ENCODE assay signal across 25 mouse cellular contexts in genomic region chr2:114993419-114993818, GRCm38 (mm10).
"Had no signal": no experiment of that assay in that cellular context is flagged by ENCODE, and none has a peak within 500 bp of the region (broad histone marks: within the 10 kb centered on the region; RNA-seq: fewer than 3 reads in every experiment).

No protein-coding gene starts in this region.

- H3K27ac ChIP-seq: embryonic facial prominence, embryonic 10.5 days; embryonic facial prominence, embryonic 12.5 days; embryonic facial prominence, embryonic 13.5 days; embryonic facial prominence, embryonic 15.5 days; forebrain, embryonic 10.5 days; forebrain, embryonic 12.5 days; forebrain, embryonic 13.5 days; forebrain, embryonic 15.5 days; gastrocnemius, adult 2 months; heart, adult 2 months had no signal

- H3K36me3 ChIP-seq: embryonic facial prominence, embryonic 10.5 days; embryonic facial prominence, embryonic 12.5 days; embryonic facial prominence, embryonic 13.5 days; embryonic facial prominence, embryonic 15.5 days; forebrain, embryonic 10.5 days; forebrain, embryonic 12.5 days; forebrain, embryonic 15.5 days had no signal

- H3K9ac ChIP-seq: embryonic facial prominence, embryonic 12.5 days; embryonic facial prominence, embryonic 13.5 days; embryonic facial prominence, embryonic 15.5 days; forebrain, embryonic 12.5 days; forebrain, embryonic 13.5 days; forebrain, embryonic 15.5 days; forebrain, postnatal 0 days had no signal

- DNase-seq: cerebellum, adult 9-10 months; cerebellum, adult 9-11 months; cerebellum, postnatal 10 days; cerebellum, postnatal 14 days; cerebellum, postnatal 25 days; cerebellum, postnatal 36 days; embryo, embryonic 11 days; forebrain, postnatal 0 days; gastrocnemius, adult 2 months; gastrocnemius, postnatal 10 days; gastrocnemius, postnatal 14 days; gastrocnemius, postnatal 25 days; gastrocnemius, postnatal 36 days; heart, adult 11 months; heart, adult 18-20 months; heart, adult 2 months had no signal

- H3K4me1 ChIP-seq: embryonic facial prominence, embryonic 12.5 days; embryonic facial prominence, embryonic 13.5 days; embryonic facial prominence, embryonic 15.5 days; forebrain, embryonic 10.5 days; forebrain, embryonic 12.5 days; forebrain, embryonic 13.5 days; forebrain, embryonic 15.5 days had no signal

- H3K9me3 ChIP-seq: embryonic facial prominence, embryonic 10.5 days; embryonic facial prominence, embryonic 12.5 days; embryonic facial prominence, embryonic 13.5 days; embryonic facial prominence, embryonic 15.5 days; forebrain, embryonic 10.5 days; forebrain, embryonic 12.5 days; forebrain, embryonic 13.5 days; forebrain, embryonic 15.5 days had no signal

- H3K4me3 ChIP-seq: embryonic facial prominence, embryonic 10.5 days; embryonic facial prominence, embryonic 12.5 days; embryonic facial prominence, embryonic 13.5 days; embryonic facial prominence, embryonic 15.5 days; erythroblast, embryonic 14.5 days; forebrain, embryonic 10.5 days; forebrain, embryonic 12.5 days; forebrain, embryonic 13.5 days; forebrain, embryonic 15.5 days; gastrocnemius, adult 2 months; heart, adult 2 months had no signal

- H3K27me3 ChIP-seq: embryonic facial prominence, embryonic 12.5 days; embryonic facial prominence, embryonic 13.5 days; embryonic facial prominence, embryonic 15.5 days; forebrain, embryonic 12.5 days; forebrain, embryonic 13.5 days; forebrain, embryonic 15.5 days had no signal
